Mouse (Mus musculus) T-cell, adult 66 days (primary cell): ENCODE measurements around the gene Gm9117. TPM values are rescaled to one million over a fixed set of nuclear protein-coding genes. Genes with fewer than 3 reads are reported as not detected.

Source experiments
- total RNA-seq, 2 experiments: library from RNA; stranded (reverse); gene quantifications; 3 replicates in 1 of 2; 4 replicates in 1 of 2; pipeline ENCODE4 v1.2.4; 2023

Gene Gm9117
- not detected for total RNA-seq

GRCm38 (mm10) chr3:93943443-93943842 is at the start of gene Gm9117:
Gene Gm9117, minus strand, starts transcription at chr3:93943543.

GRCm38 (mm10) chr3:93961214-93961613 is 17.9 kb upstream of the Gm9117 start, which contains the start of gene Tdpoz5:
Gene Tdpoz5, minus strand, starts transcription at chr3:93961314.

Other genes with a start within 250 kb of the Gm9117 start
- not detected for gene Gm5773, start 170.5 kb downstream of the Gm9117 start, total RNA-seq
- not detected for gene Tdpoz4, start 147.1 kb downstream of the Gm9117 start, total RNA-seq
- gene Tdpoz3, start 117.5 kb downstream of the Gm9117 start, total RNA-seq: not detected
- gene Tdpoz5, start 17.8 kb upstream of the Gm9117 start, total RNA-seq: not detected
- gene Gm9125, start 111.3 kb upstream of the Gm9117 start, total RNA-seq: not detected
- gene Gm10697, start 129.1 kb upstream of the Gm9117 start, total RNA-seq: not detected
- gene Gm10696, start 234.7 kb upstream of the Gm9117 start, total RNA-seq: not detected